Mouse (Mus musculus) brain, adult 2 months (tissue): ENCODE measurements around the gene Pigv.
A peak's percentile ranks its signal among the peaks of the same experiment; 100 is the strongest.
"Not testable (repeated sequence)": the region's sequence is repeated elsewhere in the genome, so short reads cannot be mapped to it uniquely, and the experiment has no call there.

Source experiments
- DNase-seq: peaks from one replicate; pipeline ENCODE4 v3.0.0; 2011; ENCODE audit warnings: low read depth, low spot score

Pigv gene

GRCm38 (mm10) chr4:133672845-133673647, 599 bp upstream of the Pigv start:
- DNase-seq: peak; percentile 49

GRCm38 (mm10) chr4:133671184-133671880, 1.1 kb downstream of the Pigv start:
- DNase-seq: peak; percentile 92

- DNase-seq: peak; percentile 29
Measured at GRCm38 (mm10) chr4:133669652-133670210, 2.7 kb downstream of the Pigv start.

GRCm38 (mm10) chr4:133668537-133668936, 3.9 kb downstream of the Pigv start:
- peak; percentile 57 for DNase-seq

- DNase-seq: no peak
Measured at GRCm38 (mm10) chr4:133666199-133666598, 6.2 kb downstream of the Pigv start.

- peak; percentile 46 for DNase-seq
Measured at GRCm38 (mm10) chr4:133665118-133665517, 7.3 kb downstream of the Pigv start.

GRCm38 (mm10) chr4:133662945-133663344, 9.5 kb downstream of the Pigv start:
- no peak for DNase-seq

- no peak for DNase-seq
Measured at GRCm38 (mm10) chr4:133662421-133662820, 10.0 kb downstream of the Pigv start.

- peak; percentile 97 for DNase-seq
Measured at GRCm38 (mm10) chr4:133660193-133661155, 12.0 kb downstream of the Pigv start.

- peak; percentile 20 for DNase-seq
Measured at GRCm38 (mm10) chr4:133659497-133660192, 12.8 kb downstream of the Pigv start.

- no peak for DNase-seq
Measured at GRCm38 (mm10) chr4:133658729-133659128, 13.7 kb downstream of the Pigv start.

- peak; percentile 40 for DNase-seq
Measured at GRCm38 (mm10) chr4:133657829-133658458, 14.5 kb downstream of the Pigv start.

GRCm38 (mm10) chr4:133656997-133657396, 15.4 kb downstream of the Pigv start:
- no peak for DNase-seq

- DNase-seq: no peak
Measured at GRCm38 (mm10) chr4:133656294-133656693, 16.2 kb downstream of the Pigv start.

- DNase-seq: not testable (repeated sequence)
Measured at GRCm38 (mm10) chr4:133654070-133654469, 18.4 kb downstream of the Pigv start.

- no peak for DNase-seq
Measured at GRCm38 (mm10) chr4:133652746-133653145, 19.7 kb downstream of the Pigv start.

GRCm38 (mm10) chr4:133651986-133652385, 20.5 kb downstream of the Pigv start:
- no peak for DNase-seq

GRCm38 (mm10) chr4:133651445-133651844, 21.0 kb downstream of the Pigv start:
- DNase-seq: no peak

GRCm38 (mm10) chr4:133649989-133650699, 22.3 kb downstream of the Pigv start, which contains the start of gene Zdhhc18:
Gene Zdhhc18 (minus strand): TSS chr4:133650154.
- peak; percentile 87 for DNase-seq
